Mouse (Mus musculus): Measurements from ENCODE around the gene Abl2.

Gene Abl2

DNA sequence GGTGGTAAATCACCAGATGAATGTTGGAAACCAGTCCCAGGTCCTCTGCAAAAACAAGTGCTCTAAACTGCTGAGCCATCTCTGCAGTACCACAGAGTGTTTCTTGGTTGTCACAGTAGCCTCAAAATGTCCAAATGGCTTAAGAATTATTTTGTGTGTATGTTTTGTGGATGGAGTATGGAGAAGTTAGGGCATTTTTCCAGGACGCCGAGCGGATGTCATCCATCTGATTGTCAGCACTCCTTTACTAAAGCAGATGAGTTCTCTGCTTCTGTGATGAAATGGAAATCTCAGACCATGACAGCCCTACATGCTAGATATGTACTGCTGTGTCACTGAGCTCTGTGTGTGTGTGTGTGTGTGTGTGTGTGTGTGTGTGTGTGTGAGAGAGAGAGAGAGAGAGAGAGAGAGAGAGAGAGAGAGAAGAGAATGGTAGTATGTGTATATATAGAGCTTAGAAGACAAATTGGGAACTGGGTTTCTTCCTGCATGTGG lies 31.3 kb downstream of the Abl2 start:
- no peak for DNase-seq

DNA sequence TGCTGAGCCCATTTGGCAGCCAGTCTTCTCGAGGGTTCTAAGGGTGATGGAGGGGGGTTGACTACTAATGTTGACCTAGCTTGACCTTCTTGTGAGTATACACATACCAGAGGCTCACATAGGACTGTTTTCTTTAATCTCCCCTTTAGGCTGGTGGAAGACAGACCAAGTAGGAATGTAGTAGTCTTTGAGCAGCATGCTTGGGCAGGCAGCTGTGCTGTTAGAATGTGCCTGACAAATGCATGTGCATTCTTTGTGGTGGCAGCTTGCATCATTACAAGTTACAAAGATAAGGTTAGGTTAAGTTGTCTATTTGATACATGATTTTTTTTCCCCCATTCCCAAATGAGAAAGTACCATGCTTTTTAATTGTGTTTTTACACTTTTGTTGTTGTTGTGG lies 31.8 kb downstream of the Abl2 start:
- DNase-seq = no peak

GRCm38 (mm10) chr1:156593267-156593666 lies 34.7 kb downstream of the Abl2 start:
- DNase-seq = no peak

GRCm38 (mm10) chr1:156597089-156597488 lies 38.5 kb downstream of the Abl2 start:
- no peak for DNase-seq

DNA sequence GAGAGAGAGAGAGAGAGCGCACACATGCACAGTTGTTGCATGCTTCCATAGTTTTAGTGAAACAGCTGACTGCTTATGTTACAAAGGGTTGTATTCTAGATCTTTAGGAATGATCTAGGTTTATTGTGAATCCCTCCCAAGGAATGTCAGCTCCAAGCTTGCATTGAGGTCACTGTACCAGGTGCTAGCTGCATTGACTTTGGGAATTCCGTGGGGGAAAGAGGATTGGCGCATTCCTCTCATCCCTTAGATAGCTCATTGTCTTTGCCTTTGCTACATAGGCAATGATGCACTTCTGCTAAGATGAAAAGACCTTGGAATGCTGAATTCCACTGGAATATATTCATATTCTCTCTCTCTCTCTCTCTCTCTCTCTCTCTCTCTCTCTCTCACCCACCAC lies 44.0 kb downstream of the Abl2 start:
- DNase-seq = no peak

DNA sequence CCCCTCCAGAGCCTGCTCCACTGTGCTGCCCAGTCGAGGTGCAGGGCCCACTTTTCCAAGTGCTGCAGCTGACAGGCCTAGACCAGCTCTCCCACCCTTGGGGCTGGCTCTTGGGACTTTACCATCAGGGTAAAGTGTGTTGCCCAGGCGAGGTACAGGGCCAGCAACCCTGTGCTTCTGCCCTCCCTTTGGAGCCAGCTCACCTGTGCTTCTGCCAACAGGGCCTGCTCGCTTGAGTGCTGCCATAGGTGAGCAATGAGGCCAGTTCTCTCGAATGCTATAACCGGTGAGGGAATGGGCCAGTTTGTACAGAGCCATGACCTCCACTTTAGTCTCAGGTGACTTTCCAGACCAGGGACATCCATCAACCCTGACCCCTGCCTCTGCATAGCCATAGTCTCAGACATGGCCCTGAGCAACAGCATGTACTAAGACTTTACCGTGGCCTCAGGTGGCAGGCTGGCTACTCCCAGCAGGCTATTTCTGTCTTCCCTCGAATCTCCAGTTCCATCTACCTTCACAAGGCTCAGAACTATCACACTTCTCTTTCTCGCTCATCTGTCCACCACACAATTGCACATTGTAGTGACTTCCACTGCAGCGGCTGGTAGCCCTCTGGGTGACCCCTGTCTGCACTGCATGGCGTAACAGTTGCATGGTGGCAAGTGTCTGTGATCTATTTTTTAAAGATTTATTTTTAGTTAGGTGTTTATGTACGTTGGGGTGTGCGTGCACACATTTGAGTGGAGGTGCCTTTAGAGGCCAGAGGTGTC lies 46.7 kb downstream of the Abl2 start:
- DNase-seq = no peak

GRCm38 (mm10) chr1:156605940-156606339 lies 47.4 kb downstream of the Abl2 start:
- DNase-seq = no peak

- DNase-seq = no peak
Measured at GRCm38 (mm10) chr1:156608496-156608895, 49.9 kb downstream of the Abl2 start.

GRCm38 (mm10) chr1:156610257-156610656 lies 51.7 kb downstream of the Abl2 start:
- DNase-seq = no peak

DNA sequence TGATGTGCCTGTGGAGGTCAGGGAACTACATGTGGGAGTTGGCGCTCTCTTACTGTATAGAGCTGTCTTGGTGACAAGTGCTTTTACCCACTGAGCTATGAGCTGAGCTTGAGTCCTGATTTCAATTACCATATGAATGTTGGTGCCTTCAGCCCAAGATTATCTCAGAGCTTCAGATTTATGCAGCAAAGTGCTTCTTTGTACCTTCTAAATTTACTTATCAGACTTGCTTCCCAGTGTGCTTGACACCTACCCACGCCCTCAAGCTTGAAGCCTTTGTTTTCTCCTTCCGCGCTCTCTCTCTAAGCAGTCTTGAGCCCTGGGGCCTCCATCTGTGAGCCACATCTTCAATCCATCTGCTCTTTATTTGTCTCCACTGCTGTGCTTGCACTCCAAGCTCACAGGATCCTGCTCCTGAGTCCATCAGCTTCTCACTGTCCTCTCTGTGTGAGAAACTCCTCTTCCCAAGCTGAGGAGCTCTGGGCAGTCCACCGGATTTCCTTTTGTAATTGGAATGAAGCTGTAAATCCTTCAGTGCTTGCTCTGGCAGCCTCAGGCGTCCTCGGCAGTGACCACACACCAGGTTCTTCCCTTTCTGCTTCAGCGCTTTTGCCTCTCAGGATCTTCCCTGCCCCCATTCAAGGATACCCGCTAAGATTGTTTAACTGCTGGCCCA lies 55.4 kb downstream of the Abl2 start:
- peak; percentile 61 for DNase-seq

- no peak for DNase-seq
Measured at GRCm38 (mm10) chr1:156614710-156615109, 56.1 kb downstream of the Abl2 start.

- no peak for DNase-seq
Measured at GRCm38 (mm10) chr1:156615381-156616133, 57.0 kb downstream of the Abl2 start.

DNA sequence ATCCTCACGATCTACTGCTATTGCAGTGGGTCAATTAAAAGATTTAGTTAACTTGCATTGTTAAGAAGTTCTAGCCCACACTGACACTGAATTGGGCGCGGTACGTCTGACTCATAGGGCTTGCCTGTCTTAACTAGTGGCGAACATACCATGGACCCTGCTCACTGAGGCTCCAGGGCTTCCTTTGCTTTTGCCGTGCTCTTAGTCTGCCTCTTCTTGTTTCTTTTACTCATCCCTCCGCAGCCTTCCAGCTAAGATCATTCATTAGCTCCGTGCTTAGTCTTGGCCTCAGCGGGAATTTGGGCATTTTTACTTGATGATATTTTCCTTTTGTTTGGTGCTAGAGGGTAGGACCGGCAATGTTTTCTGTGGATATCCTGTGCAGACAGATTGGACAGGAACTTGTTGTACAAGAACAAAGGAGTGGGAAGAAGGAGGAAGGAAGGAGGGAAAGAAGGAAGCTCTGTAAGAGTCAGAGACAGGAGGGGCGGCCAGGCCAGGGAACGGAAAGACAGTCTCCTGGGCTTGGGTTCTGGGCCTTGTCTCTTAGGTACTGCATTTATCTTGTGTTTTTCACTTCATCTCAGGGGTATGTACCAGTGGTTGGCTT lies 58.5 kb downstream of the Abl2 start:
- DNase-seq = no peak

GRCm38 (mm10) chr1:156617811-156618210 lies 59.2 kb downstream of the Abl2 start:
- no peak for DNase-seq

DNA sequence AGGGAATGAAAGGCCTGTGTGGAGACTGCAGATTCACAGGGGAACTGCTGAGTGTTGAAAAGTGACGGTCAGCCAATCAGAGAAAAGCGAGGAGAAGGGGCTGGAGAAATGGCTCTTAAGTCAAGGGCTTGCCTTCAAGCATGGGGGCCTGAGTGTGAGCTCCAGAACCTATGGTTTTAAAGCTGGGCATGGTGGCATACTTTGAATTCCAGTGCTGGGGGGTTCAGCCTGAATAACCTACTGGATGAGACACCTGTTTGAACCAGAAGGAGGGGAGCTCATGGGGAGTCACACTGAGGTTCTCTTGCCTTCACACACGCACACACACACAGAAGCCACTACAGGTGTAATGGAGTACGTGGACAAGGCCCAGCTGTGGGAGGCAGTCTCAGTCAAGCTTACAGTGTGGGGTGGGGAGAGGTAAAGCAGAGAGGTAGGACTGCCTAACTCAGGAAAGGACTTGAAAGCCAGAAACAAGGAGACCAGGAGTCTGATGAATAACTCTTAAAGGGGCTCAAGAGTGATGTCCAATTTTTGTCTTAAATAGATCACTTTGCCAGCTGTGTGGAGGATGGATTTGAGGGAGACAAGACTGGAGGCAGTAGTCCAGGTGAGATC lies 61.8 kb downstream of the Abl2 start:
- DNase-seq = no peak

DNA sequence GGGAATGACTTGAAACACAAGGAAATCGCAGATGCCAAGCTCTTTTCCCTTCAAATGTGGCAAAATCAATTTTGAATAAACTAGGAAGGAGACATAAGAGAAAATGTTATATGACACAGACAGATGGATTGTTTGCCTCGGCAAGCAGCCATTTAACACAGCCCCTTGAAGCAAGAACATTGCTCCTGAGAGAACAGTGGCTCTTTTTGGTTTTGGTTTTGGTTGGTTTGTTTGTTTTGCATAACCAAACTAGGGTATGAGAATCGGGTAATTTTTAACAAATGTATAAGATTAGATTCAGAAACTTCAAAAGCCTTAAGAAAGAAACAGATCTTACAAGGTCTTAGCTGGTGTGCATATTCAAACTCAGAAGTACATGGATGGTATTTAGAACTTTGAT lies 62.4 kb downstream of the Abl2 start:
- DNase-seq = no peak

DNA sequence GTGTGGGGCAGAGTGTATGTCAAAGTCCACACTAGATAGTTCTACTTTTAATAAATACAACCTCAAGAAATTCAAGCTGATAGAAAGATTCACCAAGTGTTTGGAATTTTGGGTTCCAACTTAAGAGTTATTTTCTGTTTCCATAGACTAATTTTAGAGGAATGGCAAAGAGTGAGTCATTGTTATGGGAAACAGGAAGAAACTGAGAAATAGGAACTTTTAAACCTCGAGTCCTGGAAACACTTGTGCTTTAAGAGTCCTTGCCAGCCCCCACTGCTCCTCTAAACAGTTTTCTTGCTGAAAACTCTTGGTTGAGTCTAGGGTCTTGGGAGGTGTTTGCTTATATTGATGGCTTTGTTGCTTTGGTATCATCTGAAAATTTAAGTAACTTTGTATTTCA lies 65.6 kb downstream of the Abl2 start:
- DNase-seq = no peak

- no peak for DNase-seq
Measured at GRCm38 (mm10) chr1:156626729-156627128, 68.1 kb downstream of the Abl2 start.

DNA sequence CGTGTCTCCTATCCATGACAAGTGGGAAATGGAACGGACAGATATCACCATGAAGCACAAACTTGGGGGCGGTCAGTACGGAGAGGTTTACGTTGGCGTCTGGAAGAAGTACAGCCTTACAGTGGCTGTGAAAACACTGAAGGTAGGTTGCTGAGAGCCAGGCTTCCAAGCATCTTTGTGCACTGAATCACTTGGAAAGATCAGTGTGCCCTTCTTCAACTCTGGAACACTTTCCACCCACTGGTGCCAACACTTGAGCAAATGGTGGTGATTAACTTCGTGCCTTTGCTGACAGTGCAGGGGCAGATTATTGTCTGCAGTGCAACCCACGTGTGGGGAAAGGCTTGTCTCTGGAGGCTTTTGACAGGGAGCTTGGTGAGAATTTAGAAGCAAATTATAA lies 71.4 kb downstream of the Abl2 start:
- DNase-seq = no peak

GRCm38 (mm10) chr1:156630965-156631364 lies 72.4 kb downstream of the Abl2 start:
- DNase-seq = no peak

DNA sequence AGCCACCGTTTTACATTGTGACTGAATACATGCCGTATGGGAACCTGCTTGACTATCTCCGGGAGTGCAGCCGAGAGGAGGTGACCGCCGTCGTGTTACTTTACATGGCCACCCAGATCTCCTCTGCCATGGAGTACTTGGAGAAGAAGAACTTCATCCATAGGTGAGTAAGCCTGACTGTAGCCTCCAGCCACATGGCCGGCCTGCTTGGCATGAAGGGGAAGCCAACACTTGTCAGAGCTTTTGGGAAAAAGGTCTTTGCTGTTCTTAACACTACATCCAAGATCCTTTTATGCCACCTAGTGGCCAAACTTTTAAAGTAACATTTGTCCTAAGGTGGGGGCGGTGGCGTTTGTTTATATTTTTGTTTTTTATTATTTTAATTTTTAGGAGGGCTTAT lies 74.5 kb downstream of the Abl2 start:
- DNase-seq = no peak

DNA sequence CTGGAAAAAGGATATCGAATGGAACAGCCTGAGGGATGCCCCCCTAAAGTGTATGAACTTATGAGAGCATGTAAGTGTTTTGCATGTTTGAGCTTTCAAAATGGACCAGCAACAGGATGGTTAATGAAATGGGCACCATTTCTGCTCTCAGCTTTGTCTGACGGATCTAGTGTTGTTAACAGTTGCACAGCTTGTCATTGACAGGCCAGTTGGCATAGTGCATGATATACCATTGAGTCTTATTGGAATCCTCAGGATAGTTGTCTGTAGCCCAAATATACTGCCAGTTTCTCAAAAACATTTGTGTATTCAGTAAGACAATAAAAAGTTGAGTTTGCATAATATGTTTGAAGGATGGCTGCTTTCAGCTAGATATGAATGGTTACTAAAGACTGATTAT lies 76.6 kb downstream of the Abl2 start:
- DNase-seq = no peak

DNA sequence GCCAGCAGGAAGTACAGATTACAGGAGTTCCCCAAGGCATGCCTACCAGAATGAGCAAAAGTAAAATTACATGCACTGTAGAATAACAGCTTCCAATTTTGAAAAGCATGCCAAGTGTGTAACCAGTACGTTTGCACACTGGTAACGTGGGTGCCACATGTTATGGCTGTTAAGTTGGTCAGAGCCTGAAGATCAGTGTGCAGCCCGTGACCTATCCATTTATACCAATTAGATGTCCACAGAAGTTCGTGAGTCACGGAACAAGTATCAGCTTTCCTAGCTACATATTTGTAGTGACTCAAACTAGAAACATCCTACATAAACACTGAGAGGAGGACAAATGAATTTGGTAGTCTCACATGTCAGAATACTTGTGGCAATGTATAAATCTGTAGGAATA lies 80.9 kb downstream of the Abl2 start:
- DNase-seq = no peak

Measured in right cerebral cortex, postnatal 25 days (tissue).